ENCODE assay signal across 8 mouse cellular contexts in the genomic region with DNA sequence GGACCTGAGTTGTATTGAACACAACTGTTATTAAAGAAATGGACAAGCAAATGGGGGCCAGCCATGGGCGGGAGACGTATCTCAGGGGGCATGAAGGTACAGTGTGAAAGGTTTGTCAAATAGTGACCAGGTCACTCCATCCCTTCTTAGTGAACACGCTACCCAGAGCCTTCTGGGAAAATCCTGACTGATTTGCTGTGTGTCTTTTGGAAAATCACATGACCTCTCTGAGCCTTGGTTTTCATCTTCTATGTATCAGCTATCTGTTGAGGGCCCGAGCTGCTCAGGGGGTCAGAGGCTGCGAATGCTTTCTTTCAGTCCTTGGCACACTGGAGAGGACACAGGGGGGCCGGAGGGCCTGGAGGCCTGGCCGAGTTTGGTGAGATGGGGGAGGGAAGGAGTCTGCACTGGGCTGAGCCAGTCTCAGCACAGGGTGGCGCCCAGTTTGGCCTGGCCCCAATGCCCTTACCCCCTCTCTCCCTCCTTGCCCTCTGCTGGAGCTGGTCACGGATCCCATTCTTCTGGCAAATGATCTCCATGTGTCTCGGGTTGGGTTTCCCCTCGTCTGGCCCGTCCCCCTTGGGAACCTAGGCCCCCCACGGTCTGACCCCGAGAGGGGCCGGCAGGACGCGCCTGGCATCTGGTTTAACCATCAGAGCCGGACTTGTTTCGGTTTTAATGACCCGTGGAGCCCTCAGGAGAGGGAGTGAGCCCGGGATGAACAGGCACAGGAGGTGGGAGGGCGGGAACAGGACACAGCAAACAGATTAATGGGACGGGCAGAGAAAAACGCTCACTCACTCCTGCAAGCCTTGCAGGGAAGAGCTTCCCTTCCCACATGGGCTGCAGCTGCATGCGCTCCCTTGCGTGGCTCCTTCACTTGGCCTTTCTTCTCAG.
A peak's percentile ranks its signal among the peaks of the same experiment; 100 is the strongest.
DNase-seq lines count a peak whose midpoint lies in the region; ATAC-seq and TF ChIP-seq lines count a peak whose summit lies in the region.

No protein-coding gene starts in this region.

- no peaks in the 10 kb centered on the region for H3K27me3 ChIP-seq in embryonic facial prominence, embryonic 15.5 days
- H3K27me3 ChIP-seq in liver, embryonic 12.5 days (replicated peaks): peaks cover 60% of the 10 kb centered on the region

- TF ChIP-seq CTCF in layer of hippocampus, adult 2 months (conservative IDR thresholded peaks at IDR 0.05): no peak

- intact Hi-C loops in heart, postnatal 36 days (cut with DNase I): no loop called here

- H3K4me3 ChIP-seq in embryonic facial prominence, embryonic 15.5 days (replicated peaks): peak overlapping the region; percentile 22; the same call in 1 of the 2 replicates
- no peak overlapping the region for H3K4me3 ChIP-seq in liver, embryonic 12.5 days
- no peak overlapping the region for H3K4me3 ChIP-seq in layer of hippocampus, adult 2 months

- H3K36me3 ChIP-seq in embryonic facial prominence, embryonic 15.5 days: no peaks in the 10 kb centered on the region
- H3K36me3 ChIP-seq in liver, embryonic 12.5 days: no peaks in the 10 kb centered on the region

- peak; percentile 26 for DNase-seq in ZHBTc4 (ENCODE audit: low read depth, low spot score)
- peak; percentile 28 to 53 for DNase-seq in heart, postnatal 36 days
- no peak for DNase-seq in layer of hippocampus, adult 2 months (ENCODE audit: low spot score in 2 of 2)
- DNase-seq in layer of hippocampus, adult 9-11 months: no peak
- DNase-seq in lung, postnatal 10 days: no peak

- 17% methylated on average over 26 of the region's 26 CpGs for WGBS in embryonic facial prominence, embryonic 15.5 days
- WGBS in liver, embryonic 12.5 days (ENCODE audit: insufficient replicate concordance): 26% methylated on average over 26 of the region's 26 CpGs

- H3K4me2 ChIP-seq in embryonic facial prominence, embryonic 15.5 days (replicated peaks): peak overlapping the region; percentile 46
- H3K4me2 ChIP-seq in liver, embryonic 12.5 days: peak overlapping the region; percentile 24

- H3K27ac ChIP-seq in embryonic facial prominence, embryonic 15.5 days (replicated peaks): peak overlapping the region; percentile 59
- H3K27ac ChIP-seq in liver, embryonic 12.5 days: no peak overlapping the region
- H3K27ac ChIP-seq in layer of hippocampus, adult 2 months: no peak overlapping the region

- peaks cover 26% of the 10 kb centered on the region for H3K4me1 ChIP-seq in embryonic facial prominence, embryonic 15.5 days
- peaks cover 16% of the 10 kb centered on the region for H3K4me1 ChIP-seq in liver, embryonic 12.5 days

- 0 out of 2 replicates have a peak, but pooled peaks have one; percentile 44 for ATAC-seq in embryonic facial prominence, embryonic 15.5 days (ENCODE audit: insufficient number of reproducible peaks, low FRiP score, low TSS enrichment, low read depth)
- no peak for ATAC-seq in liver, embryonic 12.5 days
- ATAC-seq in granulocyte monocyte progenitor cell, adult 5-6 weeks (replicated peaks; ENCODE audit: poor library complexity, severe bottlenecking): no peak

- no peaks in the 10 kb centered on the region for H3K9me3 ChIP-seq in embryonic facial prominence, embryonic 15.5 days (replicated peaks)
- no peaks in the 10 kb centered on the region for H3K9me3 ChIP-seq in liver, embryonic 12.5 days (replicated peaks)

- H3K9ac ChIP-seq in embryonic facial prominence, embryonic 15.5 days: no peak overlapping the region
- no peak overlapping the region for H3K9ac ChIP-seq in liver, embryonic 12.5 days

Comparison
In these comparisons a context has a peak if more than half of its experiments do, and no peak if none do; other contexts are left out.
1. DNase-seq: peak in ZHBTc4 (single experiment) and heart, postnatal 36 days (2 of 2); none in layer of hippocampus, adult 2 months (0 of 2), layer of hippocampus, adult 9-11 months (single experiment) and lung, postnatal 10 days (single experiment).